Mouse (Mus musculus): ENCODE measurements at regions not wholly inside any gene's neighbourhood (a gene's known extent, or its start where the extent isn't known, plus 50 kb on each side); places are given as distances from the start of the nearest gene placed in this dataset.
"Not testable (repeated sequence)": the region's sequence is repeated elsewhere in the genome, so short reads cannot be mapped to it uniquely, and the experiment has no call there.

DNA sequence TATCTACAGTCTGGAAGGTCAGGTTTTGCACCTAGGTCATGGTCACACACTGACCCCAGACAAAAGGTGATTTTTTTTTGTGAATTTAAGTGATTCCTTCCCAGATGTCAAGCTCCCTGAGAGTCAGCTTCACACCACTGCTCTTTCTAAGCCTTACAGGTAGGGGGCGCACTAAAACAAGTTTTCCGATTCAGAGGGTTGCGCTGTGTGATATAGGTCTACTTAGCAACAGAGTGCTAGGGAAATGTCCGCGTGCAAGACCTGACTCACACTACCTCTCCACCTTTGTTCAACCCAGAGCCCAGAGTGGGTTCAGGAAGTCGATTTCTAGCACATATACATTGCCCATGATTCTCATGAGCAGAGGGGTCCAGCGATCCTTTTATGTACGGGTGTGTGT, 255.4 kb downstream of the Diras2 start:
- peak; percentile 39 for DNase-seq (ENCODE audit: low spot score)

DNA sequence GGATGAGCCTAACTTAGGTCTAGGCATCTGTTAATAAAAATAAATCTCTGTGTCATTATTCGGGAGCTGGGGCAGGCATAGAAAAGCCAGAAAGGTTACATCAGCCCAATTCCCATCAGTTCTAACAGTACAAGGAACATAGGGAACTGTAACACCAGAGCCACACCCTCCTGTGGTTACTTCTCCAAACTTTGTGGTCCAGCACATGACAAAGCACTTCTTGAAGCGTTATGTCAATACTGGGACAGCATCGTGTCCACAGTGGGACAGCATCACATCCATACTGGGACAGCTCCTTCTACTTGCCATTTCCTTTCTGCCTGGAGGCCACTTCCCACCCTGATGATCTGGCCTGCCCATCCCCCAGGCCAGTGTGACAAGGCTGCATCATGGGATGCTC, 253.9 kb downstream of the Diras2 start:
- no peak for DNase-seq (ENCODE audit: low spot score)

DNA sequence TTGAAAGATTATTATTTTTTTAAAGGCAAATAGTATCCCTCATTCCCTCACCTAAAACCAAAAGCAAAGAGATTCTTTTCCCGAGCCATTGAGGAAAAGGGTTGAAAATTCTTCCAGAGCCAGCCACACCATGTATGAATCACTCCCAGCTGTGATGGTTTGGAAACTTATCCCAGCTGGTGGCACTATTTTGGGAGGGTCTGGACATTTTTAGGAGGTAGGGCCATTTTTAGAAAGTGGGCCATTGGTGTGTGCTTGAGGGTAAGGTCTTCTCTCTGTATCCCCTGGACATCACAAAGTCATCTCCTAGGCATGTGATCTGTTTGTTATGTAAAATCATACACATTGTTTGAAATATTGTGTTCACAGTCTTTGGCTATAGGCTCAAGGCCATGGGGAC, 252.2 kb downstream of the Diras2 start:
- DNase-seq (ENCODE audit: low spot score), result no peak

DNA sequence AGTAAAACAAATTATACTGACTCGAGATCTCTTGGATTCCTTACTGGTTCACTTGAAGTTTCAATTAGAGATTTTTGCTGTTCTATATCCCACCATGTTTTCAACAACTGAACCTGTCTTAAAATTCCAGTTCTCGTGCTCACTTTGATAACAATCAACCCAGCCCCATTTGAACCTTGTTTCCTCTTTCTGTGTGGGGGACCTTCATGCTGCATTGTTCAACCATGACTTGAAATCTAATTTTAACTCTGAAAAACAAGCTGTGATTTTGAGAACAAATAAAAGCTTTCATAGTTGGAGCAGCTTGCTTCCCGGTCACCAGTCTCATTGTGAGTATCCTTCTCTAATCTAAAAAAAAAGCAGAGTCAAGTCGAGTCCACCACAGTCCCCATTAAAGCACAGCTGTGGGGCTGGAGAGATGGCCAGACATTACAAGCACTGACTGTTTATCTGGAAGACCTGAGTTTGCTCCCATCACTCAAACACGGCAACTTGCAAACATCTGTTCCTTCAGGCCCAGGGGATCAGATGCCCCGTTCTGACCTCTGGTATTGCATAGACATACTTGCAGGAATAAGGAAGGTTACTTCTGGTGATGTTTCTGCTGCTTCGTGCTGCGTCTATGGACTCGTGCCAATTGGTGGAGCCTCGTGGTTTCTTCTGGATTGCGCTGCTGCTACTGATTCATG, 251.7 kb downstream of the Diras2 start:
- DNase-seq (ENCODE audit: low spot score), result no peak

DNA sequence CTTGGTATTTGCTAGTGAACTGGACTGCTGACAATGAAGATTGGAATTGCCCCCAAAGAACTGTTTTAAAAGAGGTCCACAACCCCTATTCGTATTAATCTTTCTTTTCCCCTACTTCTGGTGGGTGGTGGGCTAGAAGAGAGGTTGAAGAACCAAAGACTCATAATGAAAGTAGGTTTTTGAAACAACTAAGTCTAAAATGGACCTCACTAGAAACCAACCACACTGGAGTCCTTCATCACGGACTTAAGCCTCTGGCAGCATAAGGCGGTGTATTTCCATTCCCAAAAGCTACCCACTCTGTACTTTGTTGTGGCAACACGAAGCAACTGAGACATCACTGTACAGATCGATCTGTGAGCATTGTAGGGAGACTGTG, 251.1 kb downstream of the Diras2 start:
- no peak for DNase-seq (ENCODE audit: low spot score)

DNA sequence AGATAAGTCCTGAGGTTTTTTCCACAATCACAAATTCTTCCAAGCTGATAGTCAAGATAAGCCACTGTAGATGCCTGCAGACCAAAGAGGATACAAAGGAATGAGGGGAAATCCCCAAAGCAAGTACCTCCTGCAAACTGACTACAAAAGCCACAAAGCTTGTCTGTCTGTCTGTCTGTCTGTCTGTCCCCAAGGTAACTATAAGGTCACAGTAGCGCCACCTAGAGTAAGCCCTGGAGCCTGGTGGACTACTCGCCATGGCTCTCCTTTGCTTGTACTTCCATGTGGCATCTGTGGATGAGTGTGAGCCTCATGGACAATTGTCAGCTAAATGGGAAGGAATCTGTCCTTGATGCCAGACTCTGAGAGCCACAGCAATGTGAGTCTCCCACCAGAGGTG, 249.8 kb downstream of the Diras2 start:
- no peak for DNase-seq (ENCODE audit: low spot score)

DNA sequence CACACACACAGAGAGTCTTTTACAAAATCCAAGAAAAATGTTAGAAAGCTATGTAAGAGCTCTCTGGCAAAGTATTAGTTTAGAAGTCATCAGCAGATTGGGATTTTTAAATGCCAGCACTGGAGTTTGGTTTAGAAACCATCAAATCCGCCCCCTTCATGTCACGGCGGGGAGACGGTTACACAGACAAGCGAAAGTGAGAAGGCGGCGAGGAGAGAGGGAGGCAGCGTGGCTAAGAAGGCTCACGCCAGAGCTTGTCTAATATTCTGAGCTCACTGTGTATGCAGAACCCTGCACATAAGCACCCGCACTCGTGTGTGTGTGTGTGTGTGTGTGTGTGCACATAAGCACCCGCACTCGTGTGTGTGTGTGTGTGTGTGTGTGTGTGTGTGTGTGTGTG, 248.6 kb downstream of the Diras2 start:
- no peak for DNase-seq (ENCODE audit: low spot score)

DNA sequence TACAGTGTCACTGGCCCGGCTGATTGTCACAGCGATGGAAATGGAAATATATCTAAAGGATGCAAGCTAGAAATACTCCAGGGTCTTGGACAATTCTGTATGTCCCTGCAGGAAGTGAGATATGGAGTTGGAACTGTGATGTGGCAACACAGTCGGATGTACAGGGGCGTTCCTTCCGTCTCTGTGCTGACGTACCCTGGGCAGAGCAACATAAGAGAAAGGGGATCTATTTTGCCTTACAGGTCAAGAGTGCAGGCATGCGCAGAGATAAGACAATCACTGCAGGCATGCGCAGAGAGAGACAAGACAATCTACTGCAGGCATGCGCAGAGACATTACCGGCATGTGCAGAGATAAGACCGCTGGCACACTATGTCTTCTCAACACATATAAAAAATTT, 247.6 kb downstream of the Diras2 start:
- DNase-seq (ENCODE audit: low spot score), result no peak

DNA sequence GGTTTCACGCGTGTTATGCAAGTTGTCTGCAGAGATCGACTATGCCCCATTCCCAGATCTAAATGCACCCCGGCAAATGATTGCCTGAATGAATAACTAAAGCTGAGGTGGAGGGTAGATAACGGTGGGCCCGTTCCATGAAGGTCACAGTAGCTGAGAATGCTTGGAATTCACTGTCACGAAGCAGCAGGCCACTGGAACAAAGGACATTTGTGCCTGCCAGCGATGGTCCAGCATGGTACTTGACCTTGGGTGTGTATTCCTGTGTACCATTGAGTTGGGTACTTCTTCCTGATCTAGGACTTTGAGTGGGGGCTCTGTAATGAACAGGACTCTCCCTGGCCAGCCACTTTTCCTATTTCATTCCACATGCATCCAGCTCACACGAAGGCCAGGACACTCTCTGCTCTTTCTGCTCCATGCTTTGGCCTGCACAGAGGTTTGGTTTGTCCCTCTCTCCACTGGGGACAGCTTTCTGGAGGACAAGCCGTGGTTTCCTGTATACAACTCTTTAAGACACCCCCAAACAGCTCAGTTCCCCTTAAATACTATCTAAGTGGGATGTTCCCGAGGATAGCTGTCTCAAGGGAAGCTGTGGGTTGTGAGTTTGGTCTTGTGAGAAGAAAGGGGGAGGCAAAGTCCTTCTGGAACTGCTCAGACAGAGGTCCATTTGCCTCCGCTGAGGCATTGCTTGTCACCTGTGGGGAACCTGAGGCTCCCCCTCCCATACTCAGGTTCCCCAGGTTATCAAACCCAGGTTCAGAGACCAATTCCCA, 246.9 kb downstream of the Diras2 start:
- no peak for DNase-seq (ENCODE audit: low spot score)

DNA sequence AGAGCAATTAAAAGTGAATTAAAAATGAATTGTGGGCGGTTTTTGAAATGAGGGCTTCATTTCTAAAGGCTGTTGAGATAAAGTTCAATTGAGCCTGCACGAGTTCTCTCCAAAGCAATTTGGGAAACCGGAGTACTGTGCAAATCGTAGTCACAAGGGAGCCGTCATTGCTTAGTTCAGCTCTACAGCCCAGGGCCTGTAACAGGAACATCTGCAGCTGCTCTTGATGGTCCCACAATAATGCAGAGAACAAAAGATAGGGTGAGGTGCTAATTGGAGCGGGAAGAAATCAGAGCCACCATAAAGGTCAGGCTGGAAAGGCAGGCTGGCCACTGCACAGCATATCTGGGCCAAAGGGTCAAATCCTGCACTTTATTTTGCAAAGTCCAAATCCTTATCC, 242.7 kb downstream of the Diras2 start:
- no peak for DNase-seq (ENCODE audit: low spot score)

DNA sequence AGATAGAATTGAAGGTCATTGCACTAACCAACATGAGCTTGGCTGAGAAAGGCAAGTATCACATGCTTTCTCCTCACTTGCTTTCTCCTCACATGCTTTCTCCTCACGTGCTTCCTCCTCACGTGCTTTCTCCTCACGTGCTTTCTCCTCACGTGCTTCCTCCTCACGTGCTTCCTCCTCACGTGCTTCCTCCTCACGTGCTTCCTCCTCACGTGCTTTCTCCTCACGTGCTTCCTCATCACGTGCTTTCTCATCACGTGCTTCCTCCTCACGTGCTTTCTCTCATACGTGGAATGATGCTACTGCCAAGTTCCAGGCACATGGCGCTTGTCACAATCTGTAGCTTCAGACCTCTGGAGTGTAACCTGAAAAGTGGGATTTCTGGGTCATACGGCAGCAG, 235.2 kb downstream of the Diras2 start:
- DNase-seq (ENCODE audit: low spot score), result no peak

DNA sequence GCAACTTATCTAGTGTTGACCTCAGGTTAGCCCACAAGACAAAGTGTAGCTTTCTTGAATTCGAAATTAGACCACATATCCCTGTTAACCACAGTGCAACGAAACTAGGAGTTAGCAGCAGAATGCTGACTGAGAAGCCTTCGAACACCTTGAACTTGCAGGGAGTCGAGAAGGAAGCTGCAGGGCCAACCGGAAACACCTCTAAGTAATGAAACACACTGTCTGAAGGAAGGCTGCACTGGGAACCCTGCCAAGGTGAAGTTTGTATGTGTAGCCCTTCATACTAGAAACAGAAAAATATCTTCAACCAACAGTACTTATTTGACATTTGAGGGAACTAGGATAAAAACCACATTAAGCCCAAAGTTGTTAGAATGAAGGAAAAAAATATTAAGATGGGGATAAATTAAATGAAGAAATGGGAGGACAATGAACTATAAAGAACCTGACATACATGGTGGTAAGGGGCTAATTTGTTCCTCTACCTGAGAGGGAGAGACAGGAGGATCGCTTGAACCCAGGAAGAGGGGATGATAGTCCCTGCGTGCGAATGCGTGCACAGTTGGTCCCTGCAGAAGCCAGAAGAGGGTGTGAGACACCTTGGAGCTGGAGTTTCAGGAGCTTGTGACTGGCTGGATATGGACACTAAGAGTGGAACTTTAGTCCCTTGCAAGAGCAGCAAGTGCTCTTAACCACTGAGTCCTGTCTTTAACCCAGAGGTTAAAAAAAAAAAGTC, 234.4 kb downstream of the Diras2 start:
- no peak for DNase-seq (ENCODE audit: low spot score)

DNA sequence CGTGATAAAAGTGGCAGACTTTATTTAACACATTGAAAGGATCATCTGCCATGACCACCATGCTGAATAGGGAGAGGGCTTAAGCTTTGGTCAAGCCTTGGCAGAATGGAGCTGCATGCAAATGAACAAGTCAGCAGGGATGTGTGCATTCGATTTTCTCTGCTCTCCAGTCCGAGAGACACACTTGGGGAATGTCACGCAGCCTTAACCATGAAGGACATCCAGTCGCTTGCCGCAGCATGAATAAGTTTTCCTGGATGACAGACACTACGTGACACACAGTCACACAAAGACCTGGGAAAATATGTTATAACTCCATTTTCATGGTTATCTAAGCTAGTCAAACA, 233.8 kb downstream of the Diras2 start:
- DNase-seq (ENCODE audit: low spot score), result no peak

DNA sequence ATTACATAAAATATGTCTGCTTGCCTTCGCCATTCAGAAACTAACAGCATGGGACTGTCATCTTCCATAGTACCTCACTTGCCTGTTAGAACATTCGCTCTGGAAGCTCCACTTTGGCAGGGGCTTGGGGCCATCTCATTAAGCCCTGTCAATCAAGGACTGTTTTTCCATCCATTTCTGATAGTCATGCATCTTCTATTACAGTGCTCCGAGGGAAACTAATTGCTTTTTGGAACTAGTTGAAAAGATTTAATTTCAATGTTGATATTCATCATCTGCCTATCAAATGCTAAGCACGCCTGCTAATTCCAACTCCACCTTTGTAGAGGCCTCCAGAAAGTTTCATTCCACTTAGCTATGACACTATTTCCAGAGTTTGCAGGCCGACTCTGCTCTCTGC, 232.7 kb downstream of the Diras2 start:
- DNase-seq (ENCODE audit: low spot score), result no peak

DNA sequence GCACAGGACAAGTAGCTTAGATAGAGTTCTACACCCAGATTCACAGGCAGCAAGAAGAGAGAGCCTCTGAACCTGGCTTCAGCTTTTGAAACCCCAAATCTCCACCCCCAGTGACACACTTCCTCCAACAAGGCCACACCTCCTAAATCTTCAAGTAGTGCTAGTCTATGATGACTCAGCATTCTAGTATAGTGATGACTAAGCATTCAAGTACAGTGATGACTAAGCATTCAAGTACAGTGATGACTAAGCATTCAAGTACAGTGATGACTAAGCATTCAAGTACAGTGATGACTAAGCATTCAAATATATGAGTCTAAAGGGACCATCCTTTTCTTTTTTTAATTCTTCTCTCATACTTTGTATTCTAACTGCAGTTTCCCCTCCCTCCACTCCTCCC, 225.8 kb downstream of the Diras2 start:
- not testable (repeated sequence) for DNase-seq (ENCODE audit: low spot score)

DNA sequence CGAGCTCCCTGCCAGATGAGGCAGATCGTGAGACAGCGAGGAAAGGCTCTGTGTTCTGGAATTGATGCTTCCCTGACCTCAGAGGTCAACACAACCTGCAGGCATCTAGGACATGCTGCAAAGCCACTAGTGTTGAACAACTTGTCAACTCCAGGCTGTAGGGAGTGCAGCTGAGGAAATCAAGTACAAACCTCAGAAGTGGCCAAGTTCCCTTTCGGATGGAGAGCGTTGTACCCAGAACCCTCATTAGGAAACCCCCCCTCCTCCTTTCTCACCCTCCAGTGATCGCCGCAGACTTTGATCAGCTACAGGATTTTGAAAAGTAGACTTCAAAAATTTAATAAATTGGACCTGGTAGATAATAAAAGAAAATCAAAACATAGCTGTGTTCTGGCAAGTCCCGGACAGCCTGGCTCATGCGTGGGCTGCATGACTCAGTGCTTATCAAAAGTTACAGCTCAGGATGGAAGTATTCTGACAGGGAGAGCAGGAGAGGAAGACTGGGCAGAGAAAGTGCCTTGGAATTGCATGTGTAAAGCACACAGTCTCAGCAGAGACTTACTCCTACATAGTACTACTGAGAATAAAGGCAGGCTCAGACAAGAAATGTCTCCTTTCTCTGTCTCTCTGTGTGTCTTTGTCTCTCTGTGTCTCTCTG, 224.2 kb downstream of the Diras2 start:
- peak; percentile 49 for DNase-seq (ENCODE audit: low spot score)

DNA sequence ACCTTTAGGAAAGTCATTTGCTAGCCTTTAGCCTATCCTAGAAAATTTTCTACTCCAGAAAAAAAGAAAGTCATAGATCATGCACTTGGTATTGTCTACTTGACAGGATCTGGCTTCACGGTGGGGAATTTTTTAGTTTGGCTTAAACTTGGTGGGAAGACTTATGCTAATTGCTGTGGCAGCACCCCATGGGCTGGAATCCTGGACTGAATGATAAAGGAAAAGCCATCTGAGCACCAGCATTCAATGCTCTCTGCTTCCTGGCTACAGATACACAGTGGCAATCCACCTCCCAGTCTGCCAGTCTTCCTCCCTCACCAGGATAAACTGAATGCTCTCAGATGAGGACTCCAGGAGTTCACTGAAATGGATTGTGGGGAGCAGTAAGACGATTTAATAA, 220.1 kb downstream of the Diras2 start:
- DNase-seq (ENCODE audit: low spot score), result no peak

DNA sequence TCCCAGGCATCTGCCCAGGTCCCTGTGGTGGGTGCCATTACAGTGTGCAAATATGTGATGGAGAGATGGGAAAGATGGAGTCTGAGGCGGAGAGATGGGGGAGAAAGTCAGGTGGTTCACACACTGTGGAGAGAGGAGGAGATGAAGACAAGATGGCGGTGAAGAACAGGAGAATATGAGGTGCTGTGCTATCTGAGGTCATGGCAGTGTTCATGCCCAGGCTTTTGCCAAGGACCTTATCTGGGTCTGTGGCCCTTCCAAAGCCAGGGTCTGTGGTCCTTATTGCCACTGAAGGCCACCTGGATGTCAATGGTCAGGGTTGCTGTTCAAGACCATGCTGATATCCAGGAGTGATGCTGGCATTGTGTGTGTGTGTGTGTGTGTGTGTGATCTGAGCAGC, 212.8 kb downstream of the Diras2 start:
- no peak for DNase-seq (ENCODE audit: low spot score)

DNA sequence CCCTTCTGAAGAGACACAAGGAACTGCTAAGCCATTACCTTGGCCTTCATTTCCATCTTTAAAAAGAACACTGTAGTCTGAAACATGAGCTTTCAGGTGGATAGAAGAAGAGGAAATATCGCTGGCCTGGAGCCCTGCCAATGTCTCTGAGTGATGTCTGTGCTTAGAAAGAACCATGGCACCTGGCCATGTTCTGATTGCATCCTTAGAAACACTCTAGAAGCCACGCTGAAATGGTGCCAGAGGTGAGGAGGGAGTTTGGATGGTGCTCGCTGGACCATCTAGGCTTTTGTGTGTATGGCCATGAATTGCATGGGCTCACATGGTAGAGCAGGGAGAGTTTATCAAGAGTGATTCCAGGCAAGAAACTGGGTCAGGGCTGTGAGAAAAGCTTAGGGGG, 207.4 kb downstream of the Diras2 start:
- DNase-seq (ENCODE audit: low spot score), result peak; percentile 29

DNA sequence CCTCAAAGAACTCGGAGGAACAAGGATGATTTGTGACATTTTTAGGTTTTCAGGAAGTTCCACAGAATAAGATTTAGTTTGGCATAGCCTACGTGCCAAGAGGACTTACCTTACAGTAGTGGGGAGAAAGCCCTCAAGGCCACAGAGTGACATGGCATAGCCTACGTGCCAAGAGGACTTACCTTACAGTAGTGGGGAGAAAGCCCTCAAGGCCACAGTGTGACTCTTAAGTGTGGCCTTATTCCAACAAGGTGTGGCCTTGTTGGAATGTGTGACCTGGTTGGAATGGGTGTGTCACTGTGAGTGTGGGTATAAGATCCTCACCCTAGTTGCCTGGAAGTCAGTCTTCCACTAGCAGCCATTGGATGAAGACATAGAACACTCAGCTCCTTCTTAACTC, 206.7 kb downstream of the Diras2 start:
- not testable (repeated sequence) for DNase-seq (ENCODE audit: low spot score)

DNA sequence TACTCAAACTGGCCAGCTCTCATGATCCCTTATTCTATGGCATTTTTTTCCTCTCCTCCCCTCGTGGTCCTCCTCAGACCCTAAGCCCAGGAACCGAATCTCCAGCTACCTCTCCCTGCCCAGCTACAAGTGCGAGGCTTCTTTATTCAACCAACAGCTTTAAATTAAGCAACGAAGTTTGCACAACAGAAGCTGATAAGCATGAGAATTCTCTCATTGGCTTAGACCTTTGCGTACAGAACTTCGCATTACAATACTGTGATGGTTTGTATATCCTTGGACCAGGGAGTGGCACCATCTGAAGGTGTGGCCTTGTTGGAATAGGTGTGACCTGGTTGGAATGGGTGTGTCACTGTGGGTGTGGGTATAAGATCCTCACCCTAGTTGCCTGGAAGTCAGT, 205.4 kb downstream of the Diras2 start:
- DNase-seq (ENCODE audit: low spot score), result not testable (repeated sequence)

DNA sequence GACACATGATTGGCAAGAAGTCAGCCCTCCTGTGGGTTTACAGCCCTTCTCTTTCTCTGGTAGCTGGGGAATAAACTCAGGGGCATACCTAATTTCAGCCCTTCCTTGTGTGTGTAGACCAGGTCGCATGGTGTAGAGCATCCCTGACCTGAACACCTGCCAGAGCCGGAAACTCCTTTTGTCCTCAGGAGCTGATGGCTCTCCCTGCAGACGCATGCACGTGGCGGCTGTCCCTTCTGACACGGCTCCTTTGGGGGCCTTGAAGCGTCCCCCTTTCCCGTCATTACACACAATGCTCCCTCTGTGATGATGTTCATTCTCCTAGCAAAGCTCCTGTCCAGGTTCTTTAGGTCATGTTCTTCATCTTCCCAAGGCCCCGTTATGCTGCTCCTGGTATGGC, 203.3 kb downstream of the Diras2 start:
- no peak for DNase-seq (ENCODE audit: low spot score)

DNA sequence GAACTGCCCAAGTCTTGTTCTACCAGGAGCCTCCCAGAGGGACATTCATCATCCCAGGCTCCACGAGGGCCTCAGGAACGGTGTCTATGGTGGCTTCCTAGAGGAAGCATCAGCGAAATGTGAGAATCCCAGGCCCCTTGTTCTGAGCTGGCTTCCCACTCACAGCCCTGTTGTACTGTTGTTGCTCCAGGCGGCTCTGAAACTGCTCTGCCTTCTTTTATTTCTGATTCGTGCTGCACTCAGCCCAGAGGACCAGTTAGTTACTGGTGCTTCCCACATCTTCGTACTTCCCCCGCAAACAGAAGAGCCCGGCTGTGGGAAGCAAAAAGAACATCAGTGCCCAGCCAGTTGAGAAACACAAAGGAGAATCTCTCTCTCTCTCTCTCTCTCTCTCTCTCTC, 202.3 kb downstream of the Diras2 start:
- no peak for DNase-seq (ENCODE audit: low spot score)
